Comparison of ENCODE assay signal across 22 mouse cellular contexts in the genomic region with DNA sequence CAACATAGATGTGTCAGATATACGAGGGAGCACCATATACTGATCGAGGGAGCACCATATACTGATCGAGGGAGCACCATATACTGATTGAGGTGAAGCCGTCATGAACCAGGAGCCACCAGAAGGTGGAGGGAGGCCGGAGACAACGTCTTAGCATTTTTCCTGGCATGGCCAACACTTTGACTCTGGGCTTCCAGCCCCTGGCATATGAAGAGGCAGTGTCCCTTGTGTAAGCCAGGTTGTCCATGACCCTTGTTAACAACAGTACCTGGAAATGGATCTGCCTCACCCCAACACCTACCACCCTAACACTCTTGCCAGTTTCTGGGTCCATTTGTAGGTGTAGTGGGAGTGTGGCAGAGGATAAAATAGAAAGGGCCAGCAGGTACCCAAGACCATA.
"Had no signal": no experiment of that assay in that cellular context is flagged by ENCODE, and none has a peak within 500 bp of the region (broad histone marks: within the 10 kb centered on the region; RNA-seq: fewer than 3 reads in every experiment).

No protein-coding gene starts in this region.

- H3K27me3 ChIP-seq: hindbrain, embryonic 13.5 days; hindbrain, embryonic 15.5 days; kidney, embryonic 15.5 days; limb, embryonic 13.5 days; liver, embryonic 12.5 days had no signal

- H3K27ac ChIP-seq: hindbrain, embryonic 13.5 days; hindbrain, embryonic 15.5 days; hindbrain, postnatal 0 days; kidney, embryonic 15.5 days; kidney, postnatal 0 days; limb, embryonic 13.5 days; limb, embryonic 15.5 days; liver, embryonic 12.5 days had no signal

- H3K4me1 ChIP-seq: heart, embryonic 12.5 days; hindbrain, embryonic 13.5 days; hindbrain, embryonic 15.5 days; kidney, embryonic 15.5 days; limb, embryonic 13.5 days; limb, embryonic 15.5 days; liver, embryonic 12.5 days had no signal

- H3K9ac ChIP-seq: heart, embryonic 12.5 days; hindbrain, embryonic 13.5 days; hindbrain, embryonic 15.5 days; kidney, embryonic 15.5 days; limb, embryonic 13.5 days; limb, embryonic 15.5 days; liver, embryonic 12.5 days had no signal

- H3K36me3 ChIP-seq: heart, embryonic 12.5 days; hindbrain, embryonic 13.5 days; hindbrain, embryonic 15.5 days; kidney, embryonic 15.5 days; limb, embryonic 13.5 days; limb, embryonic 15.5 days; liver, embryonic 12.5 days had no signal

- H3K4me3 ChIP-seq: heart, embryonic 12.5 days; hindbrain, embryonic 13.5 days; hindbrain, embryonic 15.5 days; kidney, embryonic 15.5 days; limb, embryonic 13.5 days; limb, embryonic 15.5 days; liver, embryonic 12.5 days had no signal

- DNase-seq: gastrocnemius, postnatal 14 days; gastrocnemius, postnatal 36 days; heart, adult 18-20 months; heart, postnatal 14 days; heart, postnatal 36 days; kidney, adult 11 months; kidney, adult 2 months; kidney, adult 9 months; kidney, postnatal 14 days; kidney, postnatal 36 days; layer of hippocampus, adult 9-11 months; layer of hippocampus, postnatal 36 days; left cerebral cortex, postnatal 4 days had no signal

- H3K4me2 ChIP-seq: heart, embryonic 12.5 days; hindbrain, embryonic 13.5 days; hindbrain, embryonic 15.5 days; kidney, embryonic 15.5 days; limb, embryonic 13.5 days; limb, embryonic 15.5 days; liver, embryonic 12.5 days had no signal

- ATAC-seq: liver, embryonic 12.5 days had no signal

- H3K9me3 ChIP-seq: heart, embryonic 12.5 days; hindbrain, embryonic 13.5 days; hindbrain, embryonic 15.5 days; kidney, embryonic 15.5 days; limb, embryonic 13.5 days; limb, embryonic 15.5 days; liver, embryonic 12.5 days had no signal
